Mouse (Mus musculus) C3H10T1/2 (cell line): ENCODE data around the gene Rnase9. TPM values are rescaled to one million over a fixed set of nuclear protein-coding genes. Genes with fewer than 3 reads are reported as not detected.

Experiments used
- polyA plus RNA-seq, 2 experiments: library from polyadenylated mRNA; unstranded; fragments of >200 nt; fragmentation: generic; extraction: Trizol; gene quantifications; one replicate each; pipeline ENCODE4 v1.2.1; 2012; ENCODE audit warnings: missing spikeins in 2 of 2

Gene Rnase9
- polyA plus RNA-seq: not detected

DNA sequence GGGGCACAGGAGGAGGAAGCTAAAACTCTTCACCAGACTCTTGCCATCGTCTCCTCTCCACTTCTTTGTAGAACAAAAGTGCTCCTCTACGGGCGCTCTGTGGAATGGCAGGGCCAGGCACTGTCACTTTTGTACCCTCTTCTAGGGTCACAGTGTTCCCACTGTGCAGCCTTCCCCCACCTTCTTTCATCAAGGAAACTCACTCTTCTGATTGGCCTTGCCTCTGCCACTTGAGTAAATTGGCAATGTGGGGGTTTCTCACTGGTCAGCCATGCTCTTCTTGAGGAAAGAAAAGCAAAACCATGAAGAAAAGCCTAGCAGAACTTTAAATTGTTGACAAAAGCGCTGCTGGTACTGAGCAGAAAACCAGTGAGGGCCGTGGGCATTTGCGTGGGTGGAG, at the start of gene Rnase9:
TSS of gene Rnase9 (minus strand) at position 101 of the 400 bp plus-strand sequence.

DNA sequence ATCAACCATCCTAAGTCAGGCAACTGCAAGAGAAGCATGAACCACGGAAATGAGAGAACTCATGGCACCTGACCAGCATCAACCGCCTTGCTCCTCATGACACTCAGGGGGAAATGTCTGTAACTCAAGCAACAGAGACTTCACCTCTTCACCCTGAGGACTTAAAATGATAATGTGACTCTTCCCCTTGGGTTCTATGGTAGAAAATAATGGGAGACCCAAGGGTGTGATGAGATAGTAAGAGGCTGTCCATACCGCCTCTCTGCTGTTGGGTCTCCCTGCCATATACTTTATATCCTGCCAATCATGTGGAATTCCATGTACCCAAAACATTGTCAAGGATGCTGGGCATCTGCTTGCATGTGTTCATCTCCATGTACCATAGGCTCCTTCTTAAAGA, 32.7 kb upstream of the Rnase9 start, which contains the start of gene Olfr750:
TSS of gene Olfr750 (minus strand) at position 101 of the 400 bp plus-strand sequence.

DNA sequence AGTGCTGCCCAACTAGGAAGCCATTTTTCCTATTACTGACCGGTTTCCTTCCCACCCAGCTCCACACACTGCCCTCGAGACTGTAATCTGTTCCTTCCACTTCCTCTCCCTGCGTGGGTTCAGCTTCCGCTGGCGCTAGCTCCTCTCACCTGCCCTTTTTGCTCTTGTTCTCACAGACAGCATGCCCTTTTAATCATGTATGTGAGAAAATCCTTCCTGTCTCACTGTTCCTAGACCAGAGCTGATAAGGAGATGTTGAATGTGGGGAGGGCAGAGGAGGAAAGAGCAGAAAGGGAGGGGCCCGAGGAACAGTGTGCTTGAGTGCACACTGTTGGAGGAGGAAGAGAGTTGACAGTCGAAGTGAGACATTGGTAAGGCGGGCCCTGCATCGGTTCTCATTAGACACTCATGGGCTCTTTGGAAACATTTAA, 15.7 kb upstream of the Rnase9 start, which contains the start of gene Rnase12:
TSS of gene Rnase12 (minus strand) at position 261 of the 431 bp plus-strand sequence.

DNA sequence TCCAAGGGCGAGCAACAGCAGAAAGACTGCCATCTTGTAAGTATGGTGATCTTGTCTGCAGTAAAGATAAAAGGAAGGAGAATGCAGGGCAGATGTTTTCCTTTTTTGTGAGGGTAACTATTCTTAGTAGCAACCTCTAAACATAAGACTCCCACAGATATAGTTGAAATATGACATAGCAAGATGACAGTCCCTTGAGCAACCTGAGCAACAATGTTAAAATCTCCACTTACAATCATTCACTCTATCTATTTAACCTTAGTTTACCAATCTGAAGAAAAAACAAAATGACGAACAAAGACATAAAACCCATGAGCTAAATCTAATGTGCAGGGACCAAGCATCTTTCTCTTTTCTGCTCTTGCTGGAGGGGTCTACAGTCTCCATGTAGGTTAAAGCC, 8.4 kb upstream of the Rnase9 start, which contains the start of gene Rnase11:
TSS of gene Rnase11 (minus strand) at position 101 of the 400 bp plus-strand sequence.

DNA sequence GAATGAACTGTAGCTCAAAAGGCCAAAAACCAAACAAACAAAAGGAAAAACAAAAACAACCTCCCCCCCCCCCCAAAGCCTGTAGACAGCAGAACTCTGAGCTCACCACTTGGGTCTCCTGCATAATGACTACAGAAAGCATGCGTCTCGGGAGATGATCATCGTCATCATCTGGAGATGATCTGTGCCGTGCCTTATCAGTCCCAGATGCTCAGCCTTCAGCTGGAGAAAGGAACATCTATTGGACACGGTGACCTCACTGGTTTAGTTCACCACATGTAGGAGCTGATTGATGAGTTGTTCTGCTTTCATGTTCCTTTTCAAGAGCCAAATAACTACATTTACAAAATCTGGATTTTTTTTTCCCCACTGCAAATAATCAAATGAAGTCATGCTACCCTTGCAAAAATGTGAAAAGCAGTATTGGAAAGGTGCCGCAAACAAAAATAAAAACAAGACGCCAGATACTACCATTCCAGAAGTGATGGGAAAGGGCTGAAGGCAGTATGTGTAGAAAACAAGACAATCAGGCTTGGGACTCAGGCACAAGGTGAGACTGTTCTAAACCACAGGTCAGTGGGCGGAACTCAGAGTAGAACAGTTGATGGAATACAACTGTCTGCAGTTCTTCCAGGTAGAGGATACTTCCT, 34.4 kb downstream of the Rnase9 start, which contains the start of gene Rnase10:
TSS of gene Rnase10 (plus strand) at position 600 of the 650 bp plus-strand sequence.

Other genes with a start within 250 kb of the Rnase9 start
- not detected for gene Ccnb1ip1, start 234.1 kb downstream of the Rnase9 start, polyA plus RNA-seq
- 10 to 100 TPM in 1 of 2 experiments, 1 to 10 TPM in 1; 2.8 to 16.9 TPM for gene Parp2, start 234.0 kb downstream of the Rnase9 start, polyA plus RNA-seq
- gene Tep1, start 171.3 kb downstream of the Rnase9 start, polyA plus RNA-seq: 10 to 100 TPM; 12.0 to 25.0 TPM
- gene Klhl33, start 144.4 kb downstream of the Rnase9 start, polyA plus RNA-seq: under 1 TPM; 0.01 to 0.52 TPM
- gene Osgep, start 117.0 kb downstream of the Rnase9 start, polyA plus RNA-seq: 10 to 100 TPM; 34.1 to 57.0 TPM
- gene Apex1, start 116.9 kb downstream of the Rnase9 start, polyA plus RNA-seq: 100 to 1,000 TPM in 1 of 2 experiments, 10 to 100 TPM in 1; 65.4 to 178 TPM
- gene Pip4p1, start 111.0 kb downstream of the Rnase9 start, polyA plus RNA-seq: 10 to 100 TPM; 35.4 to 55.3 TPM
- gene Pnp, start 110.8 kb downstream of the Rnase9 start, polyA plus RNA-seq: 10 to 100 TPM; 21.1 to 92.2 TPM
- gene Gm49342, start 97.4 kb downstream of the Rnase9 start, polyA plus RNA-seq: 10 to 100 TPM in 1 of 2 experiments, 1 to 10 TPM in 1; 9.5 to 31.7 TPM
- under 1 TPM; 0.19 to 0.86 TPM for gene Pnp2, start 85.9 kb downstream of the Rnase9 start, polyA plus RNA-seq
- 1 to 10 TPM in 1 of 2 experiments, under 1 TPM in 1; 0.11 to 4.8 TPM for gene Rnase10, start 34.1 kb downstream of the Rnase9 start, polyA plus RNA-seq
- not detected for gene Rnase11, start 8.3 kb upstream of the Rnase9 start, polyA plus RNA-seq
- not detected for gene Rnase12, start 15.8 kb upstream of the Rnase9 start, polyA plus RNA-seq
- gene Olfr750, start 32.6 kb upstream of the Rnase9 start, polyA plus RNA-seq: not detected
- gene Rnase4, start 49.2 kb upstream of the Rnase9 start, polyA plus RNA-seq: 10 to 100 TPM in 1 of 2 experiments, under 1 TPM in 1; 0.44 to 20.1 TPM
- gene Ang, start 49.3 kb upstream of the Rnase9 start, polyA plus RNA-seq: 1 to 10 TPM in 1 of 2 experiments, under 1 TPM in 1; 0.88 to 1.8 TPM
- gene Eddm3b, start 72.6 kb upstream of the Rnase9 start, polyA plus RNA-seq: not detected
- gene Rnase6, start 82.0 kb upstream of the Rnase9 start, polyA plus RNA-seq: under 1 TPM in 1 of 2 experiments, not detected in 1; 0.04 TPM
- gene Rnase1, start 104.9 kb upstream of the Rnase9 start, polyA plus RNA-seq: under 1 TPM in 1 of 2 experiments, not detected in 1; 0.06 TPM
- gene Rnase2b, start 120.4 kb upstream of the Rnase9 start, polyA plus RNA-seq: not detected
- under 1 TPM; 0.44 to 0.73 TPM for gene Ang2, start 157.3 kb upstream of the Rnase9 start, polyA plus RNA-seq
- not detected for gene Ear14, start 161.5 kb upstream of the Rnase9 start, polyA plus RNA-seq
- gene Rnase2a, start 214.2 kb upstream of the Rnase9 start, polyA plus RNA-seq: not detected